Mouse (Mus musculus) kidney, embryonic 14.5 days (tissue): ENCODE data around the gene AI837181. TPM values are rescaled to one million over a fixed set of nuclear protein-coding genes. Genes with fewer than 3 reads are reported as not detected.

Experiments
- ATAC-seq: fragments of 200-750 bp; cut with Nextera tagmentation; 2 replicates; pipeline ENCODE4 v1.8.0; 2017; ENCODE audit warnings: moderate number of reproducible peaks, mild to moderate bottlenecking, moderate TSS enrichment, moderate library complexity; ENCODE audit not compliant: low FRiP score, low TSS enrichment
- H3K27ac ChIP-seq: fragments of 300-500 bp; sonication (generic); 2 replicates; pipeline ENCODE4 v1.5.1; 2014; ENCODE audit warnings: low read depth, mild to moderate bottlenecking, low read length, moderate library complexity, mixed read lengths
- H3K27me3 ChIP-seq: fragments of 300-500 bp; sonication (generic); 2 replicates; pipeline ENCODE4 v1.6.1; 2014; ENCODE audit warnings: mild to moderate bottlenecking, low read length; ENCODE audit not compliant: control insufficient read depth, insufficient read depth
- H3K36me3 ChIP-seq: fragments of 300-500 bp; sonication (generic); 2 replicates; pipeline ENCODE4 v1.6.1; 2014; ENCODE audit warnings: low read length, mixed read lengths; ENCODE audit not compliant: control insufficient read depth, insufficient read depth
- H3K4me1 ChIP-seq: fragments of 300-500 bp; sonication (generic); 2 replicates; pipeline ENCODE4 v1.6.1; 2014; ENCODE audit warnings: low read length, mixed read lengths; ENCODE audit not compliant: control insufficient read depth, insufficient read depth
- H3K4me2 ChIP-seq: fragments of 300-500 bp; sonication (generic); replicated peaks from 2 replicates; pipeline ENCODE4 v1.6.1; 2014; ENCODE audit warnings: low read depth, mild to moderate bottlenecking, low read length
- H3K4me3 ChIP-seq: fragments of 300-500 bp; sonication (generic); 2 replicates; pipeline ENCODE4 v1.5.1; 2014; ENCODE audit warnings: mild to moderate bottlenecking, low read length
- H3K9ac ChIP-seq: fragments of 300-500 bp; sonication (generic); 2 replicates; pipeline ENCODE4 v1.6.1; 2014; ENCODE audit warnings: low read depth, mild to moderate bottlenecking, low read length, moderate library complexity
- H3K9me3 ChIP-seq: fragments of 300-500 bp; sonication (generic); 2 replicates; pipeline ENCODE4 v1.6.1; 2016; ENCODE audit warnings: low read length; ENCODE audit not compliant: control insufficient read depth
- WGBS: fragments of 180-500 bp; shearing (Covaris S2); extraction: QIAGEN DNeasy Blood & Tissue Kit; methylation state at CpG from one replicate; pipeline ENCODE4 v1.1.7; 2014; 5-methylcytosine and 5-hydroxymethylcytosine counted together
- polyA plus RNA-seq: library from polyadenylated mRNA; unstranded; fragments of >200 nt; fragmentation: Nextera tagmentation; extraction: Ambion mirVana; gene quantifications from 2 replicates; pipeline ENCODE4 v1.2.1, GENCODE M21; 2014

AI837181 gene
- polyA plus RNA-seq, 1 experiment from 2014 or later, result 40.8 TPM

DNA sequence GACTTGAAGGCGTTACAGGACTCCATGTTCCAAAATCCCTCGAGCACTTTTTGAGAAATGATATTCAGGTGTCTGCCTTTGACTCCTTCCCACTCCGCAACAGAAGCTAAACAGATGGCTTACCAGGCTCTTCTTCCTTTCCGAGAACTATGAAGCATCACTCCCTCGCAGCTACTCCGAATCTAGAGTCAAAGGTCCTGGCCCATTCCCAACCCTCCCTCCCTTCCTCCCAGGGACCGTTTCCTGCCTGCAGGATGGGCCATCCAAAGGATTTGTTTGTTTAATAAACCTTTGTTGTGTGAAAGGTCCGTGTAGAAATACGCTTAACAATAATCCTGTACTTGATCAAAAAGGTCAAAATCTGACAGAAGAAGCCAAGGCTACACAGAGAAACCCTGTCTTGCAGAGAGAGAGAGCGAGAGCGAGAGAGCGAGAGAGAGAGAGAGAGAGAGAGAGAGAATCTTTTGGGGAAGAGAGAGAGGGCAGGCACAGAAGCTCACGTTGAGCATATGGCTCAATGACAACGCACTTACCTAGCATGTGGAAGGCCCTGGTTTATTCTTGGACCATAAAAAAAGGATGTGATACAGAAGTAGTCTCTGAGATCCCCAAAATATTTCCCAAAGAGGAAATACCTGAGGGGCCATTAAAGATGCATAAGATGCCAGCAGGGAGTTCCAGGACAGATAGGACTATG, 33.0 kb downstream of the AI837181 start, which contains the start of gene Ccdc85b:
Gene Ccdc85b, minus strand, starts transcription at position 149 of the 697 bp plus-strand sequence.
- H3K27ac ChIP-seq, result peak within 1 kb of the TSS; percentile 89
- H3K36me3 ChIP-seq, result peaks cover 21% of the 10 kb centered on the region
- WGBS, result 13% methylated on average over 14 of the region's 14 CpGs
- no peaks in the 10 kb centered on the region for H3K9me3 ChIP-seq
- peak within 1 kb of the TSS; percentile 98 for H3K4me2 ChIP-seq
- H3K4me3 ChIP-seq, result peak within 1 kb of the TSS; percentile 77
- H3K4me1 ChIP-seq, result peaks cover 34% of the 10 kb centered on the region; the same call in 1 of the 2 replicates
- H3K9ac ChIP-seq, result peak within 1 kb of the TSS; percentile 85
- H3K27me3 ChIP-seq, result no peaks in the 10 kb centered on the region
- no peak for ATAC-seq

DNA sequence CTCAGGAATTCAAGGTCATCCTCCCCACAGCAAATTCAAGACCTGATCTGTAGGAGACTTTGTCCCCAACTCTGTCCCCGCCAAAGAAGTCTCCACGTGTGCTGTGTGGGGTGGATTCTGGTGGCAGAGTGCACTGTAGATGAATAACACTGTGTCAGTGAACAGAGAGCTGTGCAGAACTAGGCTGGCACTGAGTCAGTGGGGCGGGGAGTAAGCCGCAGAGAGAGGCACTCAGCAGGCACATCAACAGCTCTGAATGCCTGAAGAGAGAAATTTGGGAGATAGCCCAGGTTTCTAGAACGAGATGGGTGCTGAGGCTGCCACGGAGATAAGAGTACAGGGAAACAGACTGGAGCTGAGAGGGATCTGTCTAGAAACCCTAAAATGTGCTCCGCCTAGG, 34.1 kb downstream of the AI837181 start:
- WGBS, result 73% methylated on average over 7 of the region's 7 CpGs
- Histone ChIP-seq H3K9ac (no peak overlapping the region), H3K4me3 (no peak overlapping the region), H3K9me3 (no peaks in the 10 kb centered on the region), H3K4me1 (peaks cover 33% of the 10 kb centered on the region; the same call in 1 of the 2 replicates), H3K27ac (no peak overlapping the region), H3K27me3 (no peaks in the 10 kb centered on the region), H3K4me2 (no peak overlapping the region), H3K36me3 (peaks cover 25% of the 10 kb centered on the region)
- ATAC-seq, result no peak

DNA sequence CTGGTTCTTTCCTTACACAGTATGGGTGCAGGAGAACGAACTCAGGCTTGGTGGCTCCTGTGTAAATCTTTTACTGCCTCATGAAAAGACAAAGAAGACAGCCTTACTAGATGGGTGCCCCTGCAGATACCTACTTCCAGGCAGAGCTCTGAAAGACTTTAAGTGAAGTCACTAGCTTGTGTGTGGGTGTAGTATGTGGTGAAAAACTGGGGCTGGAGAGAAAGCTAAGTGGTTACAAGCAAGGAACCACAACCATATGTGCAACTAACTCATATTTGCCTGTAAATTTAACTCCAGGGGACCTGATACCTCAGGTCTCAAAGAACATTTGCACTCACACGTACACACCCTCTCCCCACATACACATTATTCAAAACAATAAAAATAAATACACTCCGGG, 35.0 kb downstream of the AI837181 start:
- H3K36me3 ChIP-seq, result peaks cover 27% of the 10 kb centered on the region
- H3K27ac ChIP-seq, result no peak overlapping the region
- H3K4me1 ChIP-seq, result peaks cover 25% of the 10 kb centered on the region; the same call in 1 of the 2 replicates
- H3K27me3 ChIP-seq, result no peaks in the 10 kb centered on the region
- H3K4me2 ChIP-seq, result peak overlapping the region; percentile 95
- no peaks in the 10 kb centered on the region for H3K9me3 ChIP-seq
- 35% methylated on average over 3 of the region's 3 CpGs for whole genome bisulfite sequencing
- no peak for ATAC-seq
- H3K9ac ChIP-seq, result peak overlapping the region; percentile 71
- H3K4me3 ChIP-seq, result peak overlapping the region; percentile 66

DNA sequence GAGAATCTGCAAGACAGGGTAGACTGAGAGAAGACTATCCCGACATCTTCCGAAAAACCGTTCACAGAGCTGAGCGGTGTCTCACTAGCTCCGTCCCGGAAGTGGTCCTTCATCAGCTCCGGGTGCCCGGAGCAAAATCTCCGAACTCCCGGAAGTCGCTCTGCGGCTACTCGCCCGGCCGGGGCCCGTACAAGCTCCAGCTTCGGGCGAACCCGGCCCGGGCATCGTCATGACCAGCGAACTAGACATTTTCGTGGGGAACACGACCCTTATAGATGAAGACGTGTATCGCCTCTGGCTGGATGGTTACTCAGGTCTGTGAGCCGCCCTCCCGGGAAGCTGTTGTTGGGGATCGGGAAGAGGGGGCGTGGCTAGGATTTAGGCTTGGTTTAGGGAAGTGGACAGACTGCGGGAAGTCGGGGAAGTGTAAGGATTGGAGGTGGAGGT, 35.5 kb downstream of the AI837181 start, which contains the start of gene Fibp:
Gene Fibp, plus strand, starts transcription at position 151 of the 447 bp plus-strand sequence.
- no peaks in the 10 kb centered on the region for H3K9me3 ChIP-seq
- no peaks in the 10 kb centered on the region for H3K27me3 ChIP-seq
- H3K9ac ChIP-seq, result peak within 1 kb of the TSS; percentile 71
- H3K27ac ChIP-seq, result peak within 1 kb of the TSS; percentile 18; the same call in 1 of the 2 replicates
- H3K36me3 ChIP-seq, result peaks cover 33% of the 10 kb centered on the region
- peak; percentile 55 for ATAC-seq
- peak within 1 kb of the TSS; percentile 66 for H3K4me3 ChIP-seq
- under 1% methylated on average over 32 of the region's 32 CpGs for WGBS
- H3K4me1 ChIP-seq, result peaks cover 19% of the 10 kb centered on the region; the same call in 1 of the 2 replicates
- H3K4me2 ChIP-seq, result peak within 1 kb of the TSS; percentile 95

- 91% methylated on average over 6 of the region's 6 CpGs for WGBS
- no peak for ATAC-seq
- peak overlapping the region; percentile 28; the same call in 1 of the 2 replicates for H3K9ac ChIP-seq
- H3K9me3 ChIP-seq, result no peaks in the 10 kb centered on the region
- H3K36me3 ChIP-seq, result peaks cover 43% of the 10 kb centered on the region
- H3K27me3 ChIP-seq, result no peaks in the 10 kb centered on the region
- peak overlapping the region; percentile 95 for H3K4me2 ChIP-seq
- peak overlapping the region; percentile 66 for H3K4me3 ChIP-seq
- H3K4me1 ChIP-seq, result 0 out of 2 replicates have a peak, but pooled peaks cover 9% of the 10 kb centered on the region
- H3K27ac ChIP-seq, result no peak overlapping the region
Measured at GRCm38 (mm10) chr19:5461411-5461810, 36.5 kb downstream of the AI837181 start.

DNA sequence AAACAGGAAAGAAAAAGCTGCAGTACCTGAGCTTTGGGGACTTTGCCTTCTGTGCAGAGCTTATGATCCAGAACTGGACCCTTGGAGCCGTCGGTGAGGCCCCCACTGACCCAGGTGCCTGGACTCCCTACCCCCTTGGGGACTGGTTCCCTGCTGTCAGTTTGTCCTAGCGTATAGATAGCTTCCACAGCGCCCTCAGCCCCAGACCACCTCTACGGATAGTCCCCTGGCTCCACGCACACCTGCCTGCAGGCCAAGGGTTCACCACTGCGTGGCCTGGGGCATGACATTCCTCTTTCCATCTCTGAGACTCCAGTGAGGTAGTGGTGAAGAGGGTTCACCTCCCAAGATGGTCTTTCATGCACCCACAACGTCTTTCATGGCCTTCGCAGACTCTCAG, 38.3 kb downstream of the AI837181 start:
- H3K4me3 ChIP-seq, result no peak overlapping the region
- no peaks in the 10 kb centered on the region for H3K9me3 ChIP-seq
- no peak for ATAC-seq
- 0 out of 2 replicates have a peak, but pooled peaks cover 7% of the 10 kb centered on the region for H3K4me1 ChIP-seq
- WGBS, result 90% methylated on average over 9 of the region's 9 CpGs
- no peak overlapping the region for H3K4me2 ChIP-seq
- no peak overlapping the region for H3K27ac ChIP-seq
- peaks cover 56% of the 10 kb centered on the region for H3K36me3 ChIP-seq
- H3K9ac ChIP-seq, result no peak overlapping the region
- H3K27me3 ChIP-seq, result no peaks in the 10 kb centered on the region

DNA sequence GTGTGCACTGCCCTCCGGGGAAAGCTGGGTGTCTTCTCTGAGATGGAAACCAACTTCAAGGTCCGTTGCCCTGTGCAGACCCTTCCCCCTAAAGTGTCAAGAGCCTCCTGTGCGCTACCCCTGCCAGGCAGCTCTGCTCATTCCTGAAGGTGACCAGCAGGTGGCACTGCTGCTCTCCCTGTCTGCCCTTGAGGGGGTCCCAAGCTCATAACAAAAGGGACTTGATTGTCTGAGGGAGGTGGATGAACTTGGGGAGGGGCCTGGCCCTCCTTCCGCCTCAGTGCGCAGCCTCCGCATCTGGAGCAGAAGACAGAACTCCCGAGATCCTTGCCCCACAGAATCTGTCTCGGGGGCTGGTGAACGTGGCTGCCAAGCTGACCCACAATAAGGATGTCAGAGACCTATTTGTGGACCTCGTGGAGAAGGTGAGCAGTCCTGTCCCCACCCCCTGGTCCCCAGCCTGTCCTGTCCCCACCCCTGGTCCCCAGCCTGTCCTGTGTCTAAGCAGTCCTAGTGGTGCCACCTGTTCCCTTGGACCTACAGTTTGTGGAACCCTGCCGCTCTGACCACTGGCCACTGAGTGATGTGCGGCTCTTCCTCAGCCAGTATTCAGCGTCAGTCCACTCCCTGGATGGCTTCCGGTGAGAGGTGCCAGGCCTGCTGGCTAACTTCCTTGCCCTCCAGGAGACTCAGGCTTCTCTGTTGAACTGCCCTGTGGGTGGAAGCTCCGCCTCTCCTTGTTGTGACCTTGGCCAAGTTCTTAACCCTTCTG, 39.0 kb downstream of the AI837181 start:
- H3K9ac ChIP-seq, result peak overlapping the region; percentile 36; the same call in 1 of the 2 replicates
- H3K4me1 ChIP-seq, result 0 out of 2 replicates have a peak, but pooled peaks cover 7% of the 10 kb centered on the region
- no peaks in the 10 kb centered on the region for H3K27me3 ChIP-seq
- 40% methylated on average over 15 of the region's 15 CpGs for WGBS
- H3K27ac ChIP-seq, result peak overlapping the region; percentile 15; the same call in 1 of the 2 replicates
- 0 out of 2 replicates have a peak overlapping the region, but pooled peaks have one; percentile 9 for H3K4me3 ChIP-seq
- H3K4me2 ChIP-seq, result peak overlapping the region; percentile 19
- peak; percentile 50 for ATAC-seq
- peaks cover 56% of the 10 kb centered on the region for H3K36me3 ChIP-seq
- no peaks in the 10 kb centered on the region for H3K9me3 ChIP-seq

GRCm38 (mm10) chr19:5465037-5465436, 40.1 kb downstream of the AI837181 start:
- ATAC-seq, result no peak
- H3K27ac ChIP-seq, result no peak overlapping the region
- H3K9me3 ChIP-seq, result no peaks in the 10 kb centered on the region
- 94% methylated on average over 8 of the region's 8 CpGs for WGBS
- H3K4me2 ChIP-seq, result no peak overlapping the region
- H3K4me1 ChIP-seq, result 0 out of 2 replicates have a peak, but pooled peaks cover 7% of the 10 kb centered on the region
- no peak overlapping the region for H3K4me3 ChIP-seq
- peaks cover 56% of the 10 kb centered on the region for H3K36me3 ChIP-seq
- H3K9ac ChIP-seq, result no peak overlapping the region
- no peaks in the 10 kb centered on the region for H3K27me3 ChIP-seq
